In genomic region chrX:7416178-7416871, GRCm38 (mm10) we compare ENCODE assay signal across 8 mouse cellular contexts. TPM values are rescaled to one million over a fixed set of nuclear protein-coding genes. Genes with fewer than 3 reads are reported as not detected.
DNase-seq lines count a peak whose midpoint lies in the region; ATAC-seq lines count a peak whose summit lies in the region.

No protein-coding gene starts in this region.

- H3K4me2 ChIP-seq in forebrain, embryonic 12.5 days: peak overlapping the region; percentile 19
- peak overlapping the region; percentile 36 for H3K4me2 ChIP-seq in heart, embryonic 14.5 days (ENCODE audit: low read length)
- H3K4me2 ChIP-seq in midbrain, embryonic 12.5 days (replicated peaks): peak overlapping the region; percentile 26

- ATAC-seq in forebrain, embryonic 12.5 days (ENCODE audit: low FRiP score): peak; percentile 91
- no peak; the same call in 1 of the 2 replicates for ATAC-seq in heart, embryonic 14.5 days (ENCODE audit: insufficient number of reproducible peaks, insufficient read depth, low FRiP score, low read depth)
- peak; percentile 92 for ATAC-seq in midbrain, embryonic 12.5 days (ENCODE audit: low FRiP score, low read depth)

- H3K27me3 ChIP-seq in forebrain, embryonic 12.5 days: no peaks in the 10 kb centered on the region
- no peaks in the 10 kb centered on the region for H3K27me3 ChIP-seq in heart, embryonic 14.5 days (ENCODE audit: control insufficient read depth, insufficient read depth, low read length)
- no peaks in the 10 kb centered on the region for H3K27me3 ChIP-seq in midbrain, embryonic 12.5 days

- H3K9ac ChIP-seq in forebrain, embryonic 12.5 days: no peak overlapping the region
- H3K9ac ChIP-seq in heart, embryonic 14.5 days (ENCODE audit: low read length): 0 out of 2 replicates have a peak overlapping the region, but pooled peaks have one; percentile 4
- no peak overlapping the region for H3K9ac ChIP-seq in midbrain, embryonic 12.5 days (replicated peaks)

- H3K36me3 ChIP-seq in forebrain, embryonic 12.5 days (replicated peaks): no peaks in the 10 kb centered on the region
- H3K36me3 ChIP-seq in heart, embryonic 14.5 days (ENCODE audit: control insufficient read depth, insufficient read depth, low read length): no peaks in the 10 kb centered on the region
- no peaks in the 10 kb centered on the region for H3K36me3 ChIP-seq in midbrain, embryonic 12.5 days

- peak; percentile 7 to 8 for DNase-seq in adrenal gland, postnatal 36 days
- DNase-seq in layer of hippocampus, postnatal 36 days: peak; percentile 72 to 76
- DNase-seq in testis, postnatal 14 days (ENCODE audit: low spot score): peak; percentile 54
- no peak for DNase-seq in yolk sac, embryonic 10.5 days (ENCODE audit: low spot score)
- no peak for DNase-seq in spleen, postnatal 14 days (ENCODE audit: low spot score in 2 of 2)

- no peak overlapping the region for H3K4me3 ChIP-seq in forebrain, embryonic 12.5 days (replicated peaks)
- no peak overlapping the region for H3K4me3 ChIP-seq in heart, embryonic 14.5 days (ENCODE audit: control insufficient read depth in 1 of 2, insufficient read depth in 1 of 2, low read depth in 1 of 2, low read length in 2 of 2)
- H3K4me3 ChIP-seq in midbrain, embryonic 12.5 days: no peak overlapping the region

- 29% methylated on average over 12 of the region's 12 CpGs for WGBS in forebrain, embryonic 12.5 days
- WGBS in heart, embryonic 14.5 days: 41% methylated on average over 12 of the region's 12 CpGs
- 39% methylated on average over 12 of the region's 12 CpGs for WGBS in midbrain, embryonic 12.5 days

- no peaks in the 10 kb centered on the region for H3K4me1 ChIP-seq in forebrain, embryonic 12.5 days
- H3K4me1 ChIP-seq in heart, embryonic 14.5 days (ENCODE audit: control insufficient read depth in 2 of 2, insufficient read depth in 2 of 2, low read length in 2 of 2): peaks cover 6 to 9% of the 10 kb centered on the region in 2 experiments; a peak in 3 of 4 replicates
- H3K4me1 ChIP-seq in midbrain, embryonic 12.5 days: 0 out of 2 replicates have a peak, but pooled peaks cover 3% of the 10 kb centered on the region

- H3K9me3 ChIP-seq in forebrain, embryonic 12.5 days: no peaks in the 10 kb centered on the region
- no peaks in the 10 kb centered on the region for H3K9me3 ChIP-seq in heart, embryonic 14.5 days (ENCODE audit: control insufficient read depth, low read length)
- no peaks in the 10 kb centered on the region for H3K9me3 ChIP-seq in midbrain, embryonic 12.5 days

- peak overlapping the region; percentile 74 for H3K27ac ChIP-seq in forebrain, embryonic 12.5 days
- no peak overlapping the region for H3K27ac ChIP-seq in heart, embryonic 14.5 days (replicated peaks in 1 of 2; ENCODE audit: control insufficient read depth in 1 of 2, insufficient read depth in 1 of 2, low read depth in 2 of 2, low read length in 2 of 2)
- H3K27ac ChIP-seq in midbrain, embryonic 12.5 days (replicated peaks): peak overlapping the region; percentile 71

RNA-seq across cellular contexts. Expression of gene Usp27x, which starts 40.7 kb away (rescaled TPM):
- 10 to 100 TPM; 18.3 to 20.3 TPM for total RNA-seq in adrenal gland, postnatal 36 days (2021)
- 1.3 and 1.4 TPM in 2 replicates for polyA plus RNA-seq in forebrain, embryonic 12.5 days (2016; fragmentation: Nextera tagmentation; extraction: Ambion mirVana)
- polyA plus RNA-seq in heart, embryonic 14.5 days (2014; fragmentation: Nextera tagmentation; extraction: Ambion mirVana): 0.35 and 0.47 TPM in 2 replicates
- total RNA-seq in layer of hippocampus, postnatal 36 days (2021): 10 to 100 TPM; 14.4 to 15.1 TPM
- polyA plus RNA-seq in midbrain, embryonic 12.5 days (2016; fragmentation: Nextera tagmentation; extraction: Ambion mirVana): 1.3 and 1.9 TPM in 2 replicates

Comparison
In these comparisons a context has a peak if more than half of its experiments do, and no peak if none do; other contexts are left out.
1. DNase-seq: peak in adrenal gland, postnatal 36 days (2 of 2), layer of hippocampus, postnatal 36 days (2 of 2) and testis, postnatal 14 days (single experiment); none in yolk sac, embryonic 10.5 days (single experiment) and spleen, postnatal 14 days (0 of 2).
2. H3K27ac ChIP-seq: peak in forebrain, embryonic 12.5 days (single experiment) and midbrain, embryonic 12.5 days (single experiment); none in heart, embryonic 14.5 days (0 of 2).
3. Peak in every context shown above with its lines, with median percentiles within 50 percentile points of each other: H3K4me2 ChIP-seq.